Mouse (Mus musculus) midbrain, postnatal 0 days (tissue): ENCODE data around the gene Tpk1. TPM values are rescaled to one million over a fixed set of nuclear protein-coding genes. Genes with fewer than 3 reads are reported as not detected.

Experiments
- ATAC-seq: fragments of 200-750 bp; cut with Nextera tagmentation; 2 replicates; pipeline ENCODE4 v1.8.0; 2017; ENCODE audit warnings: moderate number of reproducible peaks, mild to moderate bottlenecking, moderate TSS enrichment, moderate library complexity; ENCODE audit not compliant: low FRiP score
- DNase-seq: peaks from one replicate; pipeline ENCODE4 v3.0.0-alpha.2; 2015; ENCODE audit warnings: low spot score
- H3K27ac ChIP-seq: fragments of 300-500 bp; sonication (generic); 2 replicates; pipeline ENCODE4 v1.5.1; 2014; ENCODE audit warnings: low read depth, mild to moderate bottlenecking, low read length, mixed read lengths
- H3K27me3 ChIP-seq: fragments of 300-500 bp; sonication (generic); 2 replicates; pipeline ENCODE4 v1.6.1; 2014; ENCODE audit warnings: low read length, control low read depth, mixed read lengths; ENCODE audit not compliant: insufficient read depth
- H3K36me3 ChIP-seq: fragments of 300-500 bp; sonication (generic); 2 replicates; pipeline ENCODE4 v1.6.1; 2014; ENCODE audit warnings: low read length, control low read depth, mixed read lengths; ENCODE audit not compliant: insufficient read depth
- H3K4me1 ChIP-seq: fragments of 300-500 bp; sonication (generic); 2 replicates; pipeline ENCODE4 v1.6.1; 2014; ENCODE audit warnings: mild to moderate bottlenecking, control low read depth, antibody characterized with exemption, low read length, mixed read lengths; ENCODE audit not compliant: insufficient read depth
- H3K4me2 ChIP-seq: fragments of 300-500 bp; sonication (generic); 2 replicates; pipeline ENCODE4 v1.6.1; 2014; ENCODE audit warnings: low read depth, mild to moderate bottlenecking, low read length, mixed read lengths; ENCODE audit not compliant: poor library complexity, severe bottlenecking
- H3K4me3 ChIP-seq: fragments of 300-500 bp; sonication (generic); 2 replicates; pipeline ENCODE4 v1.5.1; 2014; ENCODE audit warnings: low read depth, mild to moderate bottlenecking, low read length, moderate library complexity
- H3K9ac ChIP-seq: fragments of 300-500 bp; sonication (generic); replicated peaks from 2 replicates; pipeline ENCODE4 v1.6.1; 2014; ENCODE audit warnings: mild to moderate bottlenecking, low read length, moderate library complexity, mixed read lengths; ENCODE audit not compliant: poor library complexity, severe bottlenecking
- H3K9me3 ChIP-seq: fragments of 300-500 bp; sonication (generic); 2 replicates; pipeline ENCODE4 v1.6.1; 2016; ENCODE audit warnings: low read length, control low read depth
- CTCF ChIP-seq: IDR thresholded peaks from 2 replicates; pipeline ENCODE4 v1.5.1; 2016; ENCODE audit warnings: antibody characterized with exemption, mild to moderate bottlenecking
- WGBS: fragments of 180-500 bp; shearing (Covaris S2); extraction: QIAGEN DNeasy Blood & Tissue Kit; methylation state at CpG from one replicate; pipeline ENCODE4 v1.1.7; 2014; 5-methylcytosine and 5-hydroxymethylcytosine counted together
- polyA plus RNA-seq: library from polyadenylated mRNA; unstranded; fragments of >200 nt; fragmentation: Nextera tagmentation; extraction: Ambion mirVana; gene quantifications from 2 replicates; pipeline ENCODE4 v1.2.1, GENCODE M21; 2015
- total RNA-seq: library from RNA; depleted of rRNA; stranded (reverse); fragments of >200 nt; gene quantifications from 2 replicates; pipeline ENCODE4 v1.2.3, GENCODE M21; 2014

Gene Tpk1
- total and polyA plus RNA-seq, 2 experiments from 2014 or later, result 4.4 to 6.0 TPM

DNA sequence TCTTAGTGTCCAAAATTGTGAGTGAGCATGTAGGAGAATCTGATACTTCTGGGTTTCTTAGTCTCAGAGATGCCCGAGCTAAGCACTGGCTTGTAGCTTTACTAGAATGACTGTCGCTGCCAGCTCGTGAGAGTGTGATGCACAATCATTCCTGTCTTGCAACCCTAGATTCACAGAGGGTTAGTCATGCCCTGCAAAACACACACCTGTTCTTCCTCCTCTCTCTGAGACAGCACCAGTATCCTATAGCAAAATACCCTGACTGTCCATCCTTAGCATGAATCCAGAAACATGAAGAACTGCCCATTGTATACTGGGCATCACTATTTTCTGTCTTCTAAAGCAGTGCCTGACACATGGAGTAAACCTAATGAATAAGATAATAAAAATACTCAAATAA is 302.2 kb downstream of the Tpk1 start:
- no peak for TF ChIP-seq CTCF
- DNase-seq (no peak), ATAC-seq (no peak)
- no peaks in the 10 kb centered on the region for H3K27me3 ChIP-seq
- WGBS, result 92% methylated on average over 3 of the region's 3 CpGs
- no peaks in the 10 kb centered on the region for H3K9me3 ChIP-seq
- H3K9ac ChIP-seq, result no peak overlapping the region
- H3K4me1 ChIP-seq, result no peaks in the 10 kb centered on the region
- H3K4me2 ChIP-seq, result no peak overlapping the region
- H3K4me3 ChIP-seq, result no peak overlapping the region
- H3K27ac ChIP-seq, result no peak overlapping the region
- H3K36me3 ChIP-seq, result no peaks in the 10 kb centered on the region

GRCm38 (mm10) chr6:43363291-43363820 is 302.7 kb downstream of the Tpk1 start:
- H3K9ac ChIP-seq, result no peak overlapping the region
- no peaks in the 10 kb centered on the region for H3K36me3 ChIP-seq
- no peak for ATAC-seq
- WGBS, result 87% methylated on average over 5 of the region's 5 CpGs
- no peak overlapping the region for H3K4me3 ChIP-seq
- no peak for DNase-seq
- no peaks in the 10 kb centered on the region for H3K4me1 ChIP-seq
- H3K27ac ChIP-seq, result no peak overlapping the region
- no peaks in the 10 kb centered on the region for H3K27me3 ChIP-seq
- TF ChIP-seq CTCF, result no peak
- no peaks in the 10 kb centered on the region for H3K9me3 ChIP-seq
- H3K4me2 ChIP-seq, result no peak overlapping the region

- 50% methylated on average over 5 of the region's 5 CpGs for WGBS
- Histone ChIP-seq H3K27me3 (no peaks in the 10 kb centered on the region), H3K36me3 (no peaks in the 10 kb centered on the region), H3K9me3 (no peaks in the 10 kb centered on the region), H3K27ac (no peak overlapping the region), H3K9ac (no peak overlapping the region), H3K4me2 (no peak overlapping the region), H3K4me1 (no peaks in the 10 kb centered on the region), H3K4me3 (no peak overlapping the region)
- TF ChIP-seq CTCF, result no peak
- DNase-seq, result no peak
- ATAC-seq, result no peak
These were observed 304.8 kb downstream of the Tpk1 start for GRCm38 (mm10) chr6:43361248-43361647.

- H3K4me2 ChIP-seq, result no peak overlapping the region
- WGBS, result 90% methylated on average over 3 of the region's 3 CpGs
- no peaks in the 10 kb centered on the region for H3K36me3 ChIP-seq
- DNase-seq (no peak), ATAC-seq (no peak)
- no peak overlapping the region for H3K27ac ChIP-seq
- no peak for TF ChIP-seq CTCF
- H3K27me3 ChIP-seq, result no peaks in the 10 kb centered on the region
- H3K9ac ChIP-seq, result no peak overlapping the region
- H3K9me3 ChIP-seq, result no peaks in the 10 kb centered on the region
- no peaks in the 10 kb centered on the region for H3K4me1 ChIP-seq
- H3K4me3 ChIP-seq, result no peak overlapping the region
These were observed 305.9 kb downstream of the Tpk1 start for GRCm38 (mm10) chr6:43360214-43360613.

- ATAC-seq (0 out of 2 replicates have a peak, but pooled peaks have one; percentile 34), DNase-seq (no peak)
- WGBS, result 68% methylated on average over 9 of the region's 9 CpGs
- Histone ChIP-seq H3K4me3 (no peak overlapping the region), H3K27ac (no peak overlapping the region), H3K4me1 (no peaks in the 10 kb centered on the region), H3K36me3 (no peaks in the 10 kb centered on the region), H3K27me3 (no peaks in the 10 kb centered on the region), H3K9me3 (no peaks in the 10 kb centered on the region), H3K4me2 (no peak overlapping the region), H3K9ac (no peak overlapping the region)
- peak; percentile 40; the same call in 1 of the 2 replicates for TF ChIP-seq CTCF
These were observed 311.4 kb downstream of the Tpk1 start for GRCm38 (mm10) chr6:43354562-43355241.

GRCm38 (mm10) chr6:43353446-43353845 is 312.6 kb downstream of the Tpk1 start:
- no peaks in the 10 kb centered on the region for H3K9me3 ChIP-seq
- H3K27me3 ChIP-seq, result no peaks in the 10 kb centered on the region
- ATAC-seq (no peak), DNase-seq (no peak)
- 91% methylated on average over 4 of the region's 4 CpGs for WGBS
- H3K4me3 ChIP-seq, result no peak overlapping the region
- TF ChIP-seq CTCF, result no peak
- H3K4me2 ChIP-seq, result no peak overlapping the region
- no peaks in the 10 kb centered on the region for H3K4me1 ChIP-seq
- H3K27ac ChIP-seq, result no peak overlapping the region
- H3K9ac ChIP-seq, result no peak overlapping the region
- H3K36me3 ChIP-seq, result no peaks in the 10 kb centered on the region
